Mouse (Mus musculus) neural tube, embryonic 15.5 days (tissue): ENCODE measurements around the gene Rhbdd3. TPM values are rescaled to one million over a fixed set of nuclear protein-coding genes. Genes with fewer than 3 reads are reported as not detected.
A peak's percentile ranks its signal among the peaks of the same experiment; 100 is the strongest.
"Not testable (repeated sequence)": the region's sequence is repeated elsewhere in the genome, so short reads cannot be mapped to it uniquely, and the experiment has no call there.

ENCODE experiments used
- ATAC-seq: fragments of 200-750 bp; cut with Nextera tagmentation; 2 replicates; pipeline ENCODE4 v1.8.0; 2017; ENCODE audit warnings: mild to moderate bottlenecking, moderate TSS enrichment, moderate library complexity; ENCODE audit not compliant: low FRiP score
- H3K27ac ChIP-seq: fragments of 300-500 bp; sonication (generic); replicated peaks from 2 replicates; pipeline ENCODE4 v1.5.1; 2015; ENCODE audit warnings: mild to moderate bottlenecking, inconsistent platforms
- H3K27me3 ChIP-seq: fragments of 300-500 bp; sonication (generic); replicated peaks from 2 replicates; pipeline ENCODE4 v1.6.1; 2015; ENCODE audit warnings: inconsistent platforms
- H3K36me3 ChIP-seq: fragments of 300-500 bp; sonication (generic); 2 replicates; pipeline ENCODE4 v1.6.1; 2015; ENCODE audit warnings: inconsistent platforms
- H3K4me1 ChIP-seq: fragments of 300-500 bp; sonication (generic); 2 replicates; pipeline ENCODE4 v1.6.1; 2015; ENCODE audit warnings: inconsistent platforms
- H3K4me2 ChIP-seq: fragments of 300-500 bp; sonication (generic); 2 replicates; pipeline ENCODE4 v1.6.1; 2015; ENCODE audit warnings: inconsistent platforms, mild to moderate bottlenecking, moderate library complexity
- H3K4me3 ChIP-seq: fragments of 300-500 bp; sonication (generic); replicated peaks from 2 replicates; pipeline ENCODE4 v1.5.1; 2015; ENCODE audit warnings: mild to moderate bottlenecking, inconsistent platforms
- H3K9ac ChIP-seq: fragments of 300-500 bp; sonication (generic); replicated peaks from 2 replicates; pipeline ENCODE4 v1.6.1; 2015; ENCODE audit warnings: mild to moderate bottlenecking, inconsistent platforms
- H3K9me3 ChIP-seq: fragments of 300-500 bp; sonication (generic); replicated peaks from 2 replicates; pipeline ENCODE4 v1.6.1; 2016; ENCODE audit warnings: inconsistent platforms
- WGBS: fragments of 180-500 bp; shearing (Covaris S2); methylation state at CpG from one replicate; pipeline ENCODE4 v1.1.7; 2015; ENCODE audit warnings: mixed read lengths; 5-methylcytosine and 5-hydroxymethylcytosine counted together
- polyA plus RNA-seq: library from polyadenylated mRNA; unstranded; fragments of >200 nt; fragmentation: Nextera tagmentation; extraction: Ambion mirVana; gene quantifications from 2 replicates; pipeline ENCODE4 v1.2.1, GENCODE M21; 2015

Gene Rhbdd3
- polyA plus RNA-seq, 1 experiment from 2014 or later = 41.5 TPM

GRCm38 (mm10) chr11:5068126-5068971, 30.4 kb upstream of the Rhbdd3 start:
- Histone ChIP-seq H3K4me1 (peaks cover 20% of the 10 kb centered on the region), H3K27me3 (peaks cover 7% of the 10 kb centered on the region), H3K9me3 (no peaks in the 10 kb centered on the region), H3K27ac (no peak overlapping the region), H3K36me3 (peaks cover 56% of the 10 kb centered on the region), H3K4me2 (no peak overlapping the region), H3K4me3 (no peak overlapping the region), H3K9ac (no peak overlapping the region)
- WGBS = 80% methylated on average over 9 of the region's 9 CpGs
- no peak for ATAC-seq

- 72% methylated on average over 4 of the region's 4 CpGs for WGBS
- H3K27ac ChIP-seq = no peak overlapping the region
- no peak overlapping the region for H3K4me2 ChIP-seq
- no peak for ATAC-seq
- peaks cover 73% of the 10 kb centered on the region for H3K36me3 ChIP-seq
- H3K9ac ChIP-seq = no peak overlapping the region
- no peaks in the 10 kb centered on the region for H3K27me3 ChIP-seq
- H3K9me3 ChIP-seq = no peaks in the 10 kb centered on the region
- no peaks in the 10 kb centered on the region for H3K4me1 ChIP-seq
- no peak overlapping the region for H3K4me3 ChIP-seq
Observed at GRCm38 (mm10) chr11:5074882-5075281, 23.8 kb upstream of the Rhbdd3 start.

GRCm38 (mm10) chr11:5075760-5076159, 23.0 kb upstream of the Rhbdd3 start:
- no peaks in the 10 kb centered on the region for H3K9me3 ChIP-seq
- ATAC-seq = no peak
- no peak overlapping the region for H3K4me3 ChIP-seq
- no peak overlapping the region for H3K9ac ChIP-seq
- H3K4me2 ChIP-seq = no peak overlapping the region
- peaks cover 73% of the 10 kb centered on the region for H3K36me3 ChIP-seq
- no peaks in the 10 kb centered on the region for H3K4me1 ChIP-seq
- H3K27ac ChIP-seq = no peak overlapping the region
- no peaks in the 10 kb centered on the region for H3K27me3 ChIP-seq

GRCm38 (mm10) chr11:5076843-5077242, 21.9 kb upstream of the Rhbdd3 start:
- H3K4me2 ChIP-seq, H3K9ac ChIP-seq, H3K4me3 ChIP-seq, H3K27me3 ChIP-seq, ATAC-seq, H3K4me1 ChIP-seq, H3K9me3 ChIP-seq, H3K27ac ChIP-seq: not testable (repeated sequence)
- 86% methylated on average over 4 of the region's 5 CpGs for WGBS
- H3K36me3 ChIP-seq = peaks cover 68% of the 10 kb centered on the region

GRCm38 (mm10) chr11:5089147-5089546, 9.6 kb upstream of the Rhbdd3 start:
- 98% methylated on average over 1 of the region's 1 CpGs for WGBS
- peaks cover 79% of the 10 kb centered on the region for H3K36me3 ChIP-seq
- H3K9me3 ChIP-seq = no peaks in the 10 kb centered on the region
- peaks cover 4% of the 10 kb centered on the region; the same call in 1 of the 2 replicates for H3K4me1 ChIP-seq
- H3K4me2 ChIP-seq = no peak overlapping the region
- H3K9ac ChIP-seq = no peak overlapping the region
- no peak overlapping the region for H3K4me3 ChIP-seq
- H3K27me3 ChIP-seq = no peaks in the 10 kb centered on the region
- ATAC-seq = no peak
- H3K27ac ChIP-seq = no peak overlapping the region

- no peaks in the 10 kb centered on the region for H3K27me3 ChIP-seq
- H3K36me3 ChIP-seq = peaks cover 55% of the 10 kb centered on the region
- 49% methylated on average over 2 of the region's 2 CpGs for WGBS
- H3K9ac ChIP-seq = no peak overlapping the region
- H3K4me2 ChIP-seq = no peak overlapping the region
- no peak for ATAC-seq
- H3K4me3 ChIP-seq = no peak overlapping the region
- H3K27ac ChIP-seq = no peak overlapping the region
- peaks cover 16% of the 10 kb centered on the region for H3K4me1 ChIP-seq
- no peaks in the 10 kb centered on the region for H3K9me3 ChIP-seq
Observed at GRCm38 (mm10) chr11:5091706-5092105, 7.0 kb upstream of the Rhbdd3 start.

- H3K27me3 ChIP-seq = no peaks in the 10 kb centered on the region
- H3K9ac ChIP-seq = no peak overlapping the region
- no peak for ATAC-seq
- peaks cover 38% of the 10 kb centered on the region for H3K4me1 ChIP-seq
- no peak overlapping the region for H3K4me3 ChIP-seq
- no peaks in the 10 kb centered on the region for H3K9me3 ChIP-seq
- H3K36me3 ChIP-seq = peaks cover 18% of the 10 kb centered on the region
- WGBS = 72% methylated on average over 5 of the region's 5 CpGs
- H3K27ac ChIP-seq = no peak overlapping the region
- peak overlapping the region; percentile 72; the same call in 1 of the 2 replicates for H3K4me2 ChIP-seq
Observed at GRCm38 (mm10) chr11:5095877-5096276, 2.8 kb upstream of the Rhbdd3 start.

- Histone ChIP-seq H3K27me3 (no peaks in the 10 kb centered on the region), H3K27ac (no peak overlapping the region), H3K4me2 (peak overlapping the region; percentile 72), H3K4me1 (peaks cover 44% of the 10 kb centered on the region), H3K36me3 (peaks cover 13% of the 10 kb centered on the region), H3K9me3 (no peaks in the 10 kb centered on the region), H3K9ac (no peak overlapping the region), H3K4me3 (peak overlapping the region; percentile 97)
- 69% methylated on average over 8 of the region's 8 CpGs for WGBS
- no peak for ATAC-seq
Observed at GRCm38 (mm10) chr11:5096480-5097020, 2.2 kb upstream of the Rhbdd3 start.

- H3K9me3 ChIP-seq = no peaks in the 10 kb centered on the region
- under 1% methylated on average over 43 of the region's 44 CpGs for WGBS
- 0 out of 2 replicates have a peak, but pooled peaks cover 3% of the 10 kb centered on the region for H3K36me3 ChIP-seq
- peak; percentile 10; the same call in 1 of the 2 replicates for ATAC-seq
- peak overlapping the region; percentile 72 for H3K4me2 ChIP-seq
- peak overlapping the region; percentile 93 for H3K9ac ChIP-seq
- peak overlapping the region; percentile 97 for H3K4me3 ChIP-seq
- no peaks in the 10 kb centered on the region for H3K27me3 ChIP-seq
- peaks cover 45% of the 10 kb centered on the region for H3K4me1 ChIP-seq
- peak overlapping the region; percentile 100 for H3K27ac ChIP-seq
Observed at GRCm38 (mm10) chr11:5098035-5098735, 541 bp upstream of the Rhbdd3 start.

- 0% methylated on average over 30 of the region's 31 CpGs for WGBS
- H3K4me2 ChIP-seq = peak overlapping the region; percentile 72
- no peaks in the 10 kb centered on the region for H3K27me3 ChIP-seq
- H3K4me1 ChIP-seq = peaks cover 42% of the 10 kb centered on the region
- peak overlapping the region; percentile 93 for H3K9ac ChIP-seq
- H3K36me3 ChIP-seq = peaks cover 7% of the 10 kb centered on the region; the same call in 1 of the 2 replicates
- H3K4me3 ChIP-seq = peak overlapping the region; percentile 97
- no peaks in the 10 kb centered on the region for H3K9me3 ChIP-seq
- ATAC-seq = peak; percentile 79
- peak overlapping the region; percentile 100 for H3K27ac ChIP-seq
Observed at GRCm38 (mm10) chr11:5099576-5100183, 954 bp downstream of the Rhbdd3 start.

GRCm38 (mm10) chr11:5100283-5100682, 1.6 kb downstream of the Rhbdd3 start:
- ATAC-seq = no peak
- Histone ChIP-seq H3K36me3 (peaks cover 10% of the 10 kb centered on the region; the same call in 1 of the 2 replicates), H3K4me2 (peak overlapping the region; percentile 72), H3K9ac (peak overlapping the region; percentile 93), H3K4me3 (peak overlapping the region; percentile 97), H3K27me3 (no peaks in the 10 kb centered on the region), H3K9me3 (no peaks in the 10 kb centered on the region), H3K27ac (peak overlapping the region; percentile 100), H3K4me1 (peaks cover 42% of the 10 kb centered on the region)
- under 1% methylated on average over 7 of the region's 7 CpGs for WGBS
